Mouse (Mus musculus): Measurements from ENCODE around the gene Nek7. TPM values are rescaled to one million over a fixed set of nuclear protein-coding genes. Genes with fewer than 3 reads are reported as not detected.
A peak's percentile ranks its signal among the peaks of the same experiment; 100 is the strongest.

Nek7 gene
- total RNA-seq, 4 experiments from 2014 or later: 36.9 to 39.8 (median 37.8) TPM

- no peak for DNase-seq (ENCODE audit: low spot score in 2 of 2)
Observed at GRCm38 (mm10) chr1:138609176-138609575, 10.8 kb downstream of the Nek7 start.

DNA sequence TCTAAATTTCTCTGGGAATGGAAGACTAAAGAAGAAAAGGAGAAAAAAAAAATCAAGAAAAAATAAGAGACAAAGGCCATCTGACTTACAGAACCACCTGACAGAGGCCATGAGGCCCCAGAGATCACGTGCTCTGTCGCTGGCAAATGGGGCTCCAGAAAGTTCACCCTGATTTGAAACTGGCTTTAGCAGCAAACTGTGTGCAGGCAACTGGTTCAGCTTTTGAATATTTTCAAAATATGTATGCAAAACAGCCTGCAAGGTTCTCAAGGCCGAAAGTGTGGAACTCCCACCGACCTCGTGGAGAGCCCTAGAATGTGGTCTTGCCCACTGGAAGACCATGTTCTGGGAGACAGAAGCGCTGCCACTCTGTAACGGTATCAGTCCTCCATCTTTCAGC, 11.6 kb downstream of the Nek7 start:
- no peak for DNase-seq (ENCODE audit: low spot score in 2 of 2)

GRCm38 (mm10) chr1:138607862-138608261, 12.1 kb downstream of the Nek7 start:
- DNase-seq (ENCODE audit: low spot score in 2 of 2): no peak

DNA sequence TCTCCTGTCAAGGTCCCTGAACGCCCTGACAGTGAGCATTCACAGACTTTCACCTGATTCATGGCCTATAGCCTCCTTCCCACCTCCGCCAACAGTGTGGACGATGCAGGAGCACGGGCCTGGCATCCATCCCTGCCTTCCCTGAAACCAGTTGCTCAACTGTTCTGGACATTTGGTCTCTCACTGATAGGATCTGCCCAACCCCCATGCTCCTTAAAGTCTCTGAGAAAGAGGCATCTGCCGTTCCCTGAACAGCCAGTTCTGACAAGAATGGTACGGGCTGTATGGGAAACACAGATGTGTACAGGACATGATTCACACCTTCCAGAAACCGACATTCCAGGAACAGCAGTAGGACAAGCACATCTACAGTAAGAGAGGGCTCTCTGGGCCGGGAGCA, 13.2 kb downstream of the Nek7 start:
- DNase-seq (ENCODE audit: low spot score in 2 of 2): no peak

- no peak for DNase-seq (ENCODE audit: low spot score in 2 of 2)
Observed at GRCm38 (mm10) chr1:138604736-138605135, 15.2 kb downstream of the Nek7 start.

- no peak for DNase-seq (ENCODE audit: low spot score in 2 of 2)
Observed at GRCm38 (mm10) chr1:138603974-138604373, 16.0 kb downstream of the Nek7 start.

- DNase-seq (ENCODE audit: low spot score in 2 of 2): no peak
Observed at GRCm38 (mm10) chr1:138598087-138598486, 21.9 kb downstream of the Nek7 start.

DNA sequence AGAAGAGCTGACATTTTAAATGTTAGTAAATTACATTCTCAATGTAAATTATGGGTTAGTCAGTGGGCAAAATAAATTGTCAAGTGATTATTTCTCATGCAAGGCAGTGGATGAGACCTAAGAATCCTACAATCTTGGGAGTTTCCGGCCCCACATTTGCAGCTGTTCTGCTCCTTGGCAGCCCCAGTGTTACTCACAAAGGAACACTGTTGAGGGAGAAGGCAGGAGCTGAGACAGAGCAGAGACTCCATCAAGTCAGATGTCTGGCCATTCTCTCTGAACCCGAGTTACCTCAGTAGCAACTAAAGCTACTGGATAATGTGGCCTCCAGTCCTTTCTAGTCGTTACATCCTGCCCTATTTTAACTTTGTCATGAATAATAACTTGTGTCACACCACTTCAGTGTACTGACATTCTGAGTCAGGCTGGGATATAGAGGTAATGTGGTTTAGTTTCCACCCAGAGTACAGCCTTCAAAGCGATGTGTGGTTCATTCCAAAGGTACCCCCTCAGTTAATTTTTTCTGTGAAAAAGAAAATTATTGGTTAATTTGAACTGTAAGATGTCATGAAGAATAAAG, 23.7 kb downstream of the Nek7 start:
- no peak for DNase-seq (ENCODE audit: low spot score in 2 of 2)

DNA sequence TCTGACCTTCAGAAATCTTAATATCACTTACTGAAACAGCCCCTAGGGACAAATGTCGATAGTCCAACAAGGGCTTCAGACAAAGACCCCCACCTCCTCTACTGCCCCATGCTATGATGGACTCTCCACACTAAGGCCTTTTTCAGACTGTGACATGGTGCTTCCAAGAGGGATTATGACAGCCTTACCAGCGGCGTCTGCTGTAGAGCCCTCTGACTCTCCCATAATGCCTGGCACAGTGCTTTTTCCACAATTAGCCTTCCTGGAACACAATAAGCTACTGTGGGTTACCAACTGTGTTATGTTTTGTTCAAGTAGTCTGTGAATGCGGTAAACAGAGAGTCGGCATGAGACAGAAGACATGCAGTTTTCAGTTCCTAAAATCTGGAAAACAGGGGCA, 25.0 kb downstream of the Nek7 start:
- DNase-seq (ENCODE audit: low spot score in 2 of 2): no peak

DNA sequence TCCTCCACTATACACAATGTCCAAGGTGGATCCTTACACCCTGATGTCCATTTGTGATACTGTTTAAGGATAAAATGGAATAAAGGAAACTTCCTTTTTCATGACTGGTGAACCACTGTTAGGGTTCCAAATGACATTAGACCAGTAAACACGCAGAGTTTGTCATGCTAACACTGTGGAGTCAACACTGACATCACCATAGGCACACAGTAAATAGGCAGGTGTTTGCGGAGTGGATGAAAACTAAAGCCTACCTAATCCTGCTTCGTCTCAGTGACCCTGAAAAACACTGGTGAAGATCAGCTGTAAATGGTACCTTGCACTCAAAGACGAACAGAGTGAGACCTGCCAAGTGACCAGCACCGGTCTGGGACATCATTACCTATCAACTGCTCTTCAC, 26.0 kb downstream of the Nek7 start:
- no peak for DNase-seq (ENCODE audit: low spot score in 2 of 2)

DNA sequence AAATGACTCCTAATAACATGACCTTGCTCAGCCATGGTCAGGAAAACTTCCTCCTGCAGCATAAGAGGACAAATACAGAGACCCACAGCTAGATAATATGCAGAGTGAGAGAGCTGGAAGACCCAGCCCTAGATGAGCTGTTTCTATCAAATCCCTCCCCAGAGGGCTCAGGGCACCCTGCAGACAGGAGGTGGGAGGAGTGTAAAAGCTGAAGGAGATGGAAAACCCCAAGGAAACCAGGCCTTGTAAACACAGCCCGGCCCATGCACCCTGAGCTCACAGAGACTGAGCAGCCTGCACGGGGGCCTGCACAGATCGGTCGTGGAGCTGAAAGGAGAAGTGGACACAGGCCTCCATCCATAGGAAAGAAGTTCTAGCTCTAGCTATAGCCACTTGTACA, 27.5 kb downstream of the Nek7 start:
- no peak for DNase-seq (ENCODE audit: low spot score in 2 of 2)

DNA sequence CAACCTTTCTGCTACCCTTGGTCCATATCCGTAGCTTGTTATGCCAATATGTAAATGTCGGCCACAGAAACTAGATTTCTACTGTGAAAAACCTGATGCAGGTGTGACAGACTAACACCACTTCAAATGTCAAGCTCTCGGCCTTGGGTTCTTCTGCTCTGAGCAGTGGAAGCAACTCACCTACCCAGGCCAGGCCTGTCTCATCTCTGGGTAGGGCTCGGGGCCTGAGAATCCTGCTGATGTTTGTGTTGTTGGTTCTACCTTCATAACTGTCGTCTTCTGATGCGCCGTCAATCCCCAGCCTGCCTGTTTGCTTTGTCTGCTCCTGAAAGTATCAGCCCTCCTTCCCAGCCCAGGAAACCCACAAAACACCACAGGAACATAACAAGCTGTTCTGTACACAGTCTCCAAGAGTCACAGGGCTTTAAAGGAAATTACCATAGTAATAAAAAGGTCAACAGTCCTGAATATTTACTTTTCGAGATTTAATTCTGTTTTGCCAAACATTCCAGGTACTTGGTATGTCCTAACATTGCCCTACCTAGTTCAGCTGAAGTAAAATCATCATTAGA, 29.4 kb downstream of the Nek7 start:
- DNase-seq (ENCODE audit: low spot score in 2 of 2): no peak

- DNase-seq (ENCODE audit: low spot score in 2 of 2): no peak
Observed at GRCm38 (mm10) chr1:138589126-138589525, 30.8 kb downstream of the Nek7 start.

DNA sequence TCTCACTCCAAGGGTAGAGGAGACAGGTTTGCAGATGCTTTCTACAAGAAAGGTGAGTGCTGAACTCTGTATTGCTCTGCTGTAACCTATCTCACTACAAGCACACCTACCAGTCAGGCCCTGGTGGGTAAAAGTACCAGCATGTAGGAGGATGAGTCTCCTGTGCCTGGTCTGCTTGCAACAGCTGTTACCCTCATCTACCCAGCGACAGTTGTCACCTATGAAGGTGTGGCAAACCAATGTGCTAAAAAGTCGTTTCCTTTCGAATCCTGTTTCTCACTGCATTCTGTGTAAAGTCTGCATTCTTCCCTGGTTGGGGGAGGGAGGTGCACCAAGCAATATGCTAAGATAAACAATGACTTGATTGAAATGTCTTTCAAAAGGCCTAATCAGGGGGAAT, 32.1 kb downstream of the Nek7 start:
- no peak for DNase-seq (ENCODE audit: low spot score in 2 of 2)

DNA sequence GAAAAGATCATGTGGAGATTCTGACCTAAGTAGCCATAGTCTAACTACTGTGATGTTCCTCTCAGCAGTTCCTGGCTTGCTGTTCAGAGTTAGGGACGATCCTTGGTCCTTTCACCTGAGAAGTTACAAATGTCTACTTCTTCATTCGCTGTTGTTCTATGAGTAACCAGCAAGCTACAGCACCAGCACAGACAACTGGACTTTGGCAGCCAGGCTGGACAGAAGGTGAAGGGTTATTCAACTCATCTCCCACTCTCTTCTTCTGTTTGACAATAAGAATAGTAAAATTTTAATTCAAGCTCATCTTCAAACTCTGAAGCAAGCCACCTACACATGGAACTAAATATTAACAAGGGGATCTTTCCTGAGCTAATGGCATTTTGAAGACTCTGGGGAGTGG, 33.0 kb downstream of the Nek7 start:
- no peak for DNase-seq (ENCODE audit: low spot score in 2 of 2)

DNA sequence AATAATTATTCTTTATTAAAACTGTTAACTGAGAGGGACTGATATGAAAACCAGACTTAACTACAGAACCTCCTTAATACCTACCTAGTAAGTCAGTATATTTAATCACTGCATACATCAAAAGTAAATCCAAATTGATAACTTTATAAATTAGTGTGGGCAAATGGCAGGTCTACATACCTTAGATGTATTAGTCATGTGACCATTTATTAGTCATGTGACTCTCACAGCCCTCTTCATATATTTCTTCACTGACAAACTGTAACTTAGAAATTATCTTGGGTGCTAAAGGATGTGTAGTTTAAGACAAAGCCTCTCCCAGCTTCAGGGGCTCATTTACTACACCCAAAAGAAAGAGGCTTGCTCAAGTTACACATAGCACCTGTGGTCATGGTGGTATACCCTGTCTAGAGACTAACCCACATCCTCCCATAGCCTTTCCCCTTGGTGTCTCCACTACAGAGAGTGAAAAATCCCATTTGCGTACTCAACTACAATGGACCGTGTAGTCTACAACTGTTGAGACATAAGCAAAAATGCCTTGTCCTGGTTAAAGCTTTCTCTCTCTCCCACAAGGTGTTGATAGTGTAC, 35.4 kb downstream of the Nek7 start:
- DNase-seq (ENCODE audit: low spot score in 2 of 2): no peak

- DNase-seq (ENCODE audit: low spot score in 2 of 2): no peak
Observed at GRCm38 (mm10) chr1:138582225-138582624, 37.7 kb downstream of the Nek7 start.

DNA sequence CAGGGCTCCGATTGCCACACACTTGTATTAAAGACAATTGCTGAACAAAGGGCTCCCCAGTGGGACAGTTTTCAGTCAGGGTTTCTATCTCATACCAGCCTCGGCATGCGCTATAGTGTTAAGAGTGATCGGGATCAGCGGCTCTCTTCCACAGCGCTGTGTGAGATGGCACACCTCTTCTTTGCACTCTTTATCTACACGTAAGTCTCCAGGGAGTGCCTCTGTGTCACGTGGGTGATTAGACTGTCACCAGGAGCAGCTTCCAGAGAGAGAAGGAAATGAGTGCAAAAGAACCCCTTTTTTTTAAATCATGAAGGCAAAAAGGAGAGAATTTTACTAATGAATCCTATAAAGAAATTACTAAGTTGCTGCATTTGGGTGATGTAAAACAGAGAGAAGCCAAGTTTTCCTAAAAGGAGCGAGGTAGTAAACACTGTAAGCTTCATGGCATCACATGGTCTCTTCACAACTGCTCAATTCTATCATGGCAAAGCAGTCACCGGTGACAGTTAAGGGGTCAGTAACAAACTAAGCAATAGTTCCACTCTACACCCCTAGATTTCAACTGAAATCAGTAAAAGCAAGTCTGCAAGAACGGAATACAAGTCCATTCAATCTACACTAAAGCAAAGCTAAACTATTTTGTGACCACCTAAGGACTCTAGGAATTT, 40.0 kb downstream of the Nek7 start:
- no peak for DNase-seq (ENCODE audit: low spot score in 2 of 2)

- no peak for DNase-seq (ENCODE audit: low spot score in 2 of 2)
Observed at GRCm38 (mm10) chr1:138579207-138579606, 40.7 kb downstream of the Nek7 start.

DNA sequence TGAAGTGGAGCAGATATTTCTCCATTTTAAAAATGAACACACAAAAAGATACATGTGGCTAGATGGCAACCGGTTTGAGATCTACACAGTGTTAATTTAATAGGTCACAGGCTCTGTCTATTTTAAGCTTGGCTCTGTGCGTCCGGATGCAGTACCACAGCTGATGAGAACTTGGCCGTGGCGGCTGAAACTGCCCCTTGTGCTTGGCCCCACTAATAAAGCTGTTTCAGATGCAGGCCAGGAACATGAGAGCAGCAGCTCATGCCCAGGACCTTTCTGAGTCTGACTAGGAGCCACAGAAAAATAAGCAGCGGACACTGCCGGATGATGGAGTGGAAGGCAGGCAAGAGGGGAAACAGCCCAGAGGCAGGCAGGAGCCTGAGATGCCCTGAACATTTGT, 43.1 kb downstream of the Nek7 start:
- DNase-seq (ENCODE audit: low spot score in 2 of 2): peak in 1 of 2 experiments; percentile 38

DNA sequence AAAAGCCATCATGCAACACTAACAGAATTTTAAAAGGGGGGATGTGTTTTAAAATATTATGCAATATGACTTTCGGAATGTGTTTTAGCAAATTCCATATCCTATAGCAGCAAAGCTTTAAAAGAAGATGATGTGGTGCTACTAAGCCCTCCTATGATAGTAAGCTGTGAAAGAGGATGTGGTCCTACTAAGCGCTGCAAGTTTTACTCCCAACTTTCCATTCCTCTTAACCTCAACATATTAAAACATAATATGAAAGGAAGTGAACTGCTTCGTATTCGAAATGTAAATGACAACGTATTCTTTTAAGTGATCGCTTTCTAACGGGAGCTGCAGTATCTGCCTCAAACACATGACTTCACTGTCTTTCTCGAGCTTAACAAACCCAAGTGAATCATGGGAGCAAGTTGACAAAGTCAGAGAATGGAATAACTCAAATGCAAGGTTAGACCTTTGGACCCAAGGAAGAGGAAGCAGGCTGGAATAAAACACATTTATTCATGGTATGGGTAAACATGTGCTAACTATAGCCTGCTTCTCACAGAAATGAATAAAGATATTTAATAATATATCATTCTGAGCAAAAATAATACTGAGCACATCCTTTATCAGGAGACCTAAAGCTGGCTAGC, 43.8 kb downstream of the Nek7 start:
- DNase-seq (ENCODE audit: low spot score in 2 of 2): no peak

DNA sequence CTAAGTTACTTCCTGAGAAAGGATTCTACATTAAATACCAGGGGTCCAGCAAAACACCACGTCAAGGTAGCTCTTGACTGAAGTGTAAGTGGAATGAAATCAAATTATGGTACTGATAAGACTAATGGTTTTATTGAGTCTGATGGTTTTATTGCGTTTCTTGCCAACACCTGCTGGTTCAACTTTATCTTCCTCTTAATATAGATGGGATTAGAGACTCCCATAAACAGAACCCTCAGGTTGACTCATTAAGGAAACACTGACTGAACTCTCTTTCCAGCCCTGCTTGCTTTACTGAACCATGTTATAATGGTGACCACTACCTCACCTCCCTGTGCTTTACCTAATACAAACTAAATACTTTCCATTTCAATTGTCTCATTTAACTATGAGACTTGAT, 44.3 kb downstream of the Nek7 start:
- DNase-seq (ENCODE audit: low spot score in 2 of 2): no peak
